Mouse (Mus musculus): ENCODE results near the gene Ccdc34. TPM values are rescaled to one million over a fixed set of nuclear protein-coding genes. Genes with fewer than 3 reads are reported as not detected.
A peak's percentile ranks its signal among the peaks of the same experiment; 100 is the strongest.
"Not testable (repeated sequence)": the region's sequence is repeated elsewhere in the genome, so short reads cannot be mapped to it uniquely, and the experiment has no call there.

Gene Ccdc34
- total RNA-seq, 2 experiments from 2014 or later: 24.3 to 25.5 TPM

DNA sequence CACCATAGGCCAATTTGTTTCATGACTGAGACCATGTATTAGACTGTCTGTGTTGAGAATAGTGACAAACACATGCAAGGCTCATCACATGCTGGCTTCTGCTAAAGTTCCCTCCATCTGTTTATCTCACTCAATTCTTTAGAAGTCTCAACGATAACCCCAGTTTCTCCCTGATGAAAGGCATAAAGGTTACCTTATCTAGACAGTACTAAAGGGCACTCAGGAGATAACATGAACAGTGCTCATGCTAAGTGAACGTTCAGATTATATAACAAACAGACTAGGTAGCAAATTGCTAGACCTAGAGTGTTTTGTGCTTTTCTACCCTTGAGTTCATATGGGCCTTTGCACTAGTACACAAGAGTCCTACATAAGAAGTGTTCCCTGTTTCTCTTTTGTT, 59.6 kb downstream of the Ccdc34 start:
- no peak for DNase-seq (ENCODE audit: low spot score in 2 of 2)

DNA sequence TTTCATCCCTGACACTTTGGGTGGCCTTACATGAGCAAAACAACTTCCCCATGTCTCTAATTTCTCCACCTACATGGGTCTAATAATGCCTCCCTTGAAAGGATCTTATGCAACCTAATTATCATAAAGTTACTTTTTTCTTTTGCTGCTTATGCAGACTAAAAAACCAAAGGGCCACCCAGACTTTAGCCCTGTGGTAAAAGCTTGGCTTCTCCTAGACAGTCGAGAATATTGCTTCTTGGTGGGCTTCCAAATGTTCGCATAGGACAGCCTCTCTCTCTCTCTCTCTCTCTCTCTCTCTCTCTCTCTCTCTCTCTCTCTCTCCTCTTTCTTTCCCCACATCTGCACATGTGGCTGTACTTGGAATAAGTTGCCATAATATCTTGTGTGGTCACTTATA, 60.0 kb downstream of the Ccdc34 start:
- no peak for DNase-seq (ENCODE audit: low spot score in 2 of 2)

- no peak for DNase-seq (ENCODE audit: low spot score in 2 of 2)
These were observed 62.9 kb downstream of the Ccdc34 start for GRCm38 (mm10) chr2:110080532-110080931.

GRCm38 (mm10) chr2:110082975-110083374, 65.4 kb downstream of the Ccdc34 start:
- no peak for DNase-seq (ENCODE audit: low spot score in 2 of 2)

- no peak for DNase-seq (ENCODE audit: low spot score in 2 of 2)
These were observed 68.1 kb downstream of the Ccdc34 start for GRCm38 (mm10) chr2:110085701-110086143.

DNA sequence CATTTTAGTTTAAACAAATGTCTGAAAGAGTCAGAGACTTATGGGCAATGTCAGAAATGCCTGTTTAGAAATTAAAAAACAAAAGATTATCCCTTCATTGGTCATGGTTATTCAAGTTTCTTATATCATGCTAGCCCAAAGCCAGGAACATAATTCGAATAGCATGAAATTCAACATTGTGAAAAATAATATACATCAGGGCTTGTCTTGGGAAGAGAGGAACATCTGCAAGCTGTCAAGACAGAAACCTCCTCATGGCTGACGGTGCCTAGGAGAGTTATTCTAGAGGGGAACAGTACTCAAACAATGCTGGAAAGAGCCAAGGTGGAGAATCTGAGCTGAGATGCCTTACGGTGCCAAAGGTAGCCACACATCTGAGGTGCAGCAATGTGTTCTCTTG, 96.5 kb downstream of the Ccdc34 start:
- DNase-seq (ENCODE audit: low spot score in 2 of 2): no peak

- no peak for DNase-seq (ENCODE audit: low spot score in 2 of 2)
These were observed 111.8 kb downstream of the Ccdc34 start for GRCm38 (mm10) chr2:110129396-110129795.

- DNase-seq (ENCODE audit: low spot score in 2 of 2): no peak
These were observed 114.0 kb downstream of the Ccdc34 start for GRCm38 (mm10) chr2:110131573-110131972.

DNA sequence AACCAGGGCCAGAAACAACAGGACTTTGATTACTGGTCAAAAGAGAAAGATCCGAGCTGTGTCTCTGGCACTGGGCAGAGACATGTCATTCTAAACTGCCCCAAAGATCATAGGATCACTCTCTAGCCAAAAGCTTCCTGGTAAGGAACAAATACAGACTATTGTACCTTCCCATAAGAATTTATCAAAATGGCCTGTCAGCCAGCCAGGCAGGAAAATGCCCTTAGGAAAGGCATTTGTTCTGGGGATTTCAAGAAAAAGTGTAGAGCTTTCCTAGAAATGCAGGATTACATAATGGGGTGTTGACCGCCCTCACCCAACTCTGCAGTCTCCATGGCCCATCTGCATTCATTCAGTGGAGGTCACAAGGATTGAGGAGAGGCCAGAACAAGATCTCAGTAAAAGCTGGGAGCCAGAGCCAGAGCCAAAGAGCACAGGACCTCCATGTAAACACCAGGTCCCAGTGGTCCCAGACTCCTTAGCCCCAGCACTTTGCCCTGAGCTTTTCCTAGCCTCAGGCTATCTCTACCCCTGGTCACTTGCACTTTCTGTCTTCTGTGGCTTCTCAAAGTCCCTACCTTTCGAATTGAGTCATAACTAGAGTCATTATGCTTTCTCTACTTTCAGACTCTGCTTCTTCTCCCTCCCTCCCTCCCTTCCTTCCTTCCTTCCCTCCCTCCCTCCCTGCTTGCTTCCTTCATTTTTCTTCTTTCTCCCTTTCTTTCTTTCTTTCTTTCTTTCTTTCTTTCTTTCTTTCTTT, 115.9 kb downstream of the Ccdc34 start:
- DNase-seq (ENCODE audit: low spot score in 2 of 2): no peak

- DNase-seq (ENCODE audit: low spot score in 2 of 2): peak; percentile 17 to 38
These were observed 117.4 kb downstream of the Ccdc34 start for GRCm38 (mm10) chr2:110134765-110135594.

DNA sequence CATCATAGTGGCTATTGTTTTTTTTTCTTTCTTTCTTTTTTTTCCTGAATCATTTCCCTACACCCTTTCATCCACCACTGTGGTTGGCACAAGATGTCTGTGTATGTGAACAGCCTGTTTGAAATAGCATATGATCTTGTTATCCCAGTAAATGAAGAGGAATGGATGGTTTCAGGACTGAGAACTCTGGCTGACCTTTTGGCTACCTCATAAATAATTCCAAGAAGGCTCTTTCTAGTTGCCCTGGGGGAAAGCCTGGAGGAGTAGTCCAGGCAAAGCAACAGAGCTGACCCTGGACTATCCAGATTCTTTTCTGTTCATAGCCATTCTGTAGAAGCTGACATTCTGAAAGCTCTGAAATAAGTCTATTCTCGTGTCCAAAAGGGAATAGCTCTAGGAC, 119.7 kb downstream of the Ccdc34 start:
- DNase-seq (ENCODE audit: low spot score in 2 of 2): no peak

GRCm38 (mm10) chr2:110138096-110138495, 120.5 kb downstream of the Ccdc34 start:
- DNase-seq (ENCODE audit: low spot score in 2 of 2): no peak

GRCm38 (mm10) chr2:110147980-110148379, 130.4 kb downstream of the Ccdc34 start:
- not testable (repeated sequence) for DNase-seq (ENCODE audit: low spot score in 2 of 2)

GRCm38 (mm10) chr2:110149246-110149645, 131.6 kb downstream of the Ccdc34 start:
- no peak for DNase-seq (ENCODE audit: low spot score in 2 of 2)

DNA sequence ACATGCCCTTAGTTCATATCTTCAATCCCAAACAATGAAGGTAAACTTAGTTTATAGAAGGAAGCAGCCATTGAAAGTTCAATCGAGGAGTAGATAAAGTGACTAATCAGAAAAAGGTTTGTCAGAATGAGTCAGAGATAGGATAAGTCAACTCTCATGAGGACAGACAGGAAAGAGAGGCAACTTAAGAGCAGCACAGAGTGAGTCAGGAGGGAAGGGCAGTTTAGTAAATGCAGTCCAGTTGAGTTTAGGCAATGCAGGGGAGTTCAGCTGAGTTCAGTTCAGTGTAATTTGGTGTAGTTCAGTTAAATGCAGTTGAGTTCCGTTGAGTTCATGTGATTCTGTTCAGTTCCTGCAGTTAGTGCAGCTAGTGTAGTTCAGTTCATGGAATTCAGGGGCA, 138.7 kb downstream of the Ccdc34 start:
- no peak for DNase-seq (ENCODE audit: low spot score in 2 of 2)

- no peak for DNase-seq (ENCODE audit: low spot score in 2 of 2)
These were observed 147.4 kb downstream of the Ccdc34 start for GRCm38 (mm10) chr2:110165003-110165402.

GRCm38 (mm10) chr2:110167694-110168093, 150.1 kb downstream of the Ccdc34 start:
- DNase-seq (ENCODE audit: low spot score in 2 of 2): no peak

DNA sequence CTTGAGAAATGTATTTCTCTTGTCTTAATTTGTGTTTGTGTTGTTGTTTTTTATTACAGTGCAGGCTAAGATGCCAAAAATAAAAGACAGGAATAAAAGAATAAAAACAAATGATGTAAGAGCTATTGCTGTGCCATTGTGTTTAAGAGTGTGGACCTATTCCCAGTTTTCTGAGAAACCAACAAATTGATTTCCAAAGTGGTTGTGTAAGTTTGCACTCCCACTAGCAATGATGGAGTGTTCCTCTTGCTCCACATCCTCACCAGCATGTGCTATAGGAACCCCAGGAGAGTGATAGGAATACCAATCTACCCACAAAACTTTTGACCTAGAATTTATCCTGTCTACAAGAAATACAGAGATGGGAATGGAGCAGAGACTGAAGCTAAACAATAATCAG, 150.7 kb downstream of the Ccdc34 start:
- no peak for DNase-seq (ENCODE audit: low spot score in 2 of 2)

DNA sequence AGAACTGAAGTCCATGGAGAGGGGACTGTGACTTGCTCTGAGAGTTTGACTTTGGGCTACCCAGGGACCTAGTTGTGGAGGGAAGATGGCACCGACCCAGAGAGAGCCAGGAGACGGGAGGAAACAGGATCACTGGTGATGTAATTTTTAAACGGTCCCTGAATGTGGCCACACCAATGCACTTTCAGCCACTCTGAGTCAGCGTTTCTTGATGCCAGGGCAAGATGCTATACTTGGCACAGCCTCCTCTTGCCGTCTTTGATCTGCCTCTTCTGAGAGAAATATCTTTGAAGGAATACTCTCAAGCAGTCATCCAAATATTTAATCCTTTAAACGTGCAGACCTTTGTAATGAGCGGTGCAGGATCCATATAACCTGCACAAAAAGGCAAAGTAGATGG, 154.8 kb downstream of the Ccdc34 start:
- DNase-seq (ENCODE audit: low spot score in 2 of 2): no peak

GRCm38 (mm10) chr2:110173818-110174247, 156.2 kb downstream of the Ccdc34 start:
- DNase-seq (ENCODE audit: low spot score in 2 of 2): peak; percentile 36 to 37

DNA sequence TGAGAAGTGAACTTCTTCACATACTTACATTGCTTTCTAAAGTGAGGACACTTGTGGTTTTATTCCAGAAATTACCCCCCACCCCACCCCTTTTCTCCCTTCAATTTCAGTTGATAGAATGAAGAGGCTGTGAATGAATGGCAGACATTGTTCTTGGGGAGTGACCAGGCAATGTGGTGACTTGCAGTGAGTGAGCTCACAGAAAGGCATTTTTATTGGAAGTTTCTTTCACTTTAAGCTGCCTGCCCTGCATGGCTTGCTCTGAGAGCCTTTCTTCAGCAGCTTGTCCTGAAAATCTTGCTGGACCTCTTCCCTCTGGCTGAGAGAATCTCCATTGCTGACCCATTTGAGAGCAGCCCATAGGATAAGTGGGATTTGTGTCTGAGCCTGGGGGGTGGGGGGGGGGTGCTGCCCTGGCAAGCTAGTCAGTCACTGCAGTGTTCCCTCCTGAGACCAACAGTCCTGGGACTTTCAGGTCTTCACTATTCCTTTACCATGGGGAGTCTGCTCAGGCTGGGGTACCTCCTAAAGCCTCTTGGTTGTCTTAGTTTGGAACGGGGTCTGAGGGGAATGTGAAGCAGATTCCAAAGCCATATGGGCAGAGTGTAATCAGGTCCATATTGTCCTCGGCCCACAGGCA, 159.3 kb downstream of the Ccdc34 start:
- DNase-seq (ENCODE audit: low spot score in 2 of 2): no peak

DNA sequence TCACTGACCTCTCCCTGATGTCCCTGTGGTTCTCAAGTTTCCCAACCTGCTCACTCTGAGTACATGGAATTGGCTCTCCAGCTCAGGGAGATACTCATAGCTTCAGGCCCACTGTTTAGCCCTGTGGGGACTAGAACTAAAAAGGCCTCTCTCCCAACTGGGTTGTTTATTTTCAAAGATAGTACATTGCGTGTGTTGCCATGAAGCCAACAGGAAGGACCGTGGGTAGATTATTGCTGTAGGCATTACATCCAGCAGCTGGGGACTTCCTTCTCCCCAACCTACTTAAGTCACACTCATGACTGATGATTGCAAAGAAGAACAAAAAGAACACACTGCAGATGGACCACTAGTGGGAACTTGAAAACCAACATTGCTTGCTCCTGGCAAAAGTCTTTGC, 159.8 kb downstream of the Ccdc34 start:
- DNase-seq (ENCODE audit: low spot score in 2 of 2): no peak
